Mouse (Mus musculus): Measurements from ENCODE around the gene Aurkaip1. TPM values are rescaled to one million over a fixed set of nuclear protein-coding genes. Genes with fewer than 3 reads are reported as not detected.

Aurkaip1 gene
- total RNA-seq, 2 experiments from 2014 or later, result 84.8 to 91.3 TPM

DNA sequence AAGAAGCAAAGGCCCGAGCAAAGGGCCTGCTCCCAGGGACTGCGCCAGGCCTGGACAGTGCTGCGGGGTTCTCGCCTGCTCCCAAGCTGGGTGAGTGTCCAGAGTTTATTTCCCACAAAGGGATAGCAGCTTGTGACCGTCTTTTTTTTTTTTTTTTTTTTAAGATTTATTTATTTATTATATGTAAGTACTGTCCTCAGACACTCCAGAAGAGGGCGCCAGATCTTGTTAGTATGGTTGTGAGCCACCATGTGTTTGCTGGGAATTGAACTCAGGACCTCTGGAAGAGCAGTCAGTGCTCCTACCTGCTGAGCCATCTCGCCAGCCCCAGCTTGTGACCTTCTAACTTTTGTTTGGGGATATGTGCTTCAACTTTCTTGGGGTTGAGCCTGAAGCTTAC is 10.0 kb upstream of the Aurkaip1 start:
- intact Hi-C loops (cut with DNase I), result no loop called here

DNA sequence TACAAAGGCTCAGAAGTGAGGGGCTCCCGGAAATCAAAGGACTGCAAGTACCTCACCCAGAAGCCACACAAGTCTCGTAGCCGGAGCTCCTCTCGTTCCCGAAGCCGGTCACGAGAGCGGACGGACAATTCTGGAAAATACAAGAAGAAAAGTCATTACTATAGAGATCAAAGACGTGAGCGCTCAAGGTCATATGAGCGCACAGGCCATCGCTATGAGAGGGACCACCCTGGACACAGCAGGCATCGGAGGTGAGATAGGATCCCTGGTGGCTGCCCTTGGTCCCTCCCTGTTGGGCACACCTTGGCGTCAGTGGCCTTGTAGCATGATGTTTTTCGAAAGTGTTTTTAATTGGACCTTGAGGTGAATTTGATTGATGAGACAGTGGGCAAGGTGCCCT is 7.6 kb upstream of the Aurkaip1 start:
- intact Hi-C loops (cut with DNase I), result no loop called here
- DNase-seq, result no peak

More for the DNA sequence above, 10.0 kb upstream of the Aurkaip1 start:
- DNase-seq, result peak in 1 of 2 experiments; percentile 53

DNA sequence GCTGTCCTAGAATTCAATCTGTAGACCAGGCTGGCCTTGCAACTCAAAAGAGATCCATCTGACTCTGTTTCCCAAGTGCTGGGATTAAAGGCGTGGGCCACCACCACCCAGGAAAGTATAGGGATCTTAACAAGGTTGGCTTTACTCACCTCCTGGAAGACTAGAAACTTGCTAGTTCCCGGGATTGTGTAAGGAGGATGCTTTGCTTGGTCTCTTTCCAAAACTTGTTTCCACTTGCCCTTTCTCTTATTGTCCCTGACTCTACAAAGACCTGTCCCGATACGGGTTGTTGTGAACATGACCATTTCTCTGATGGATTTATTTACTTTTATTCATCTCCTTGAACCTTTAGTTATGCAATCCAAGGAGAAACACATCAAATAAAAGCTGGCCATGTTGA is 1.2 kb upstream of the Aurkaip1 start:
- no peak for DNase-seq
- intact Hi-C loops (cut with DNase I), result loop anchor here (2.0 to 5.0 kb wide), 2 partner anchors 17 to 112 kb away; partner anchors contain the start of genes Ccnl2 and Ube2j2

DNA sequence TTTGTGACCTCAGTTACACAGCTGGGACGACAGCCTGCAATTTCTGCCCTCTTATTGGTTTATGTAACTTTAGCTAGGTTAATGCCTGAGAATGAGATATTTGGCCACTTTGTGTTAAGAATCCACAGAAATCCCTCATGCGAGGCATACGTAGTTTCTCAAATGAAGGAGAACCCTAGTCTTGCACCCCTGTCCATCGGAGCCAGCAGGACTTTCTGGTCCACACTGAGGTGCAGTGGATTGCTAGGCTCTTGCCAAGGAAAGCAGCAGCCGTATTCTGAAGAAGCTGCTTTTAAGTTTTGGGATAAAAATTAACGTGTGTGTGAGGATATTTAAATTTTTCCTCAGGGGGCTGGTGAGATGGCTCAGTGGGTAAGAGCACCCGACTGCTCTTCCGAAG is 476 bp upstream of the Aurkaip1 start:
- no peak for DNase-seq
- intact Hi-C loops (cut with DNase I), result loop anchor here (5.0 kb wide), 1 partner anchor 112 kb away; the partner anchor contains the start of gene Ube2j2

DNA sequence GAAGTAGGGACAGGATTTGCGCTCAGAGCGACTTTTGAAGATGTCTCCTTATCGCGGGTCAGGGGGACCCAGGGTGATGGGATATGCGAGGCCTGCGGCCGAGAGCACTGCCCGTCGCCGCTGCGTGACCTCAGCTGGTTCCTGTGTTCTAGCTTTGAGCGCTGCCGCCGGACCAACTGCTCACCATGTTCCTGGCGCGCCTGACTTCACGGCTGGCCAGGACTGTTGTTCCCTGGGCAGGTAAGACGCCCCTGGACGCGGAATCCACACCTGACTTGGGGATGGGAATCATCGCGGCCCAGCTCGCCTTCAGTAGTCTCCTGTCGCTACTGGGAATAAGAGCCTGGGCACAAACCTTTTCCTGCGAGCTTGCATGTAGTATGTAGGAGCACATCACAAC is 759 bp downstream of the Aurkaip1 start:
- DNase-seq, result no peak
- intact Hi-C loops (cut with DNase I), result loop anchor here (5.0 kb wide), 1 partner anchor 110 kb away; the partner anchor contains the start of gene Ube2j2

DNA sequence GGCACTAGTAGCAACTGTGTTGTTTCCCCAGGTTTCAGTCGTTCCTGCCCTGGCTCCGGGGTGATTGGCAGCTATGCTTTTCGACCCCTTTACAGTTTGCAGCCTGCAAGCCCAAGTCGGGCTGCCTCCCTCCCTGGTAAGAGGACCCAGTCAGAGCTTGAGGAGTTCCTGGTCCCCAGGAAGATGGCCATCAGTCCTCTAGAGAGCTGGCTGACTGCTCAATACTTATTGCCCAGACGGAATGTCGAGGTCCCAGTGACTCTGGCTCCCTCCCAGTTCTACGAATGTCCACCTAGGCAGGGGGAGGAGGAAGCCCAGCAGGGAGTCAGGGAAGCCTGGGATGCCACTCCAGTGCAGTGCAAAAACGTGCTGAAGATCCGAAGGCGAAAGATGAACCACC is 1.2 kb downstream of the Aurkaip1 start:
- no peak for DNase-seq
- intact Hi-C loops (cut with DNase I), result loop anchor here (5.0 kb wide), 1 partner anchor 110 kb away; the partner anchor contains the start of gene Ube2j2

DNA sequence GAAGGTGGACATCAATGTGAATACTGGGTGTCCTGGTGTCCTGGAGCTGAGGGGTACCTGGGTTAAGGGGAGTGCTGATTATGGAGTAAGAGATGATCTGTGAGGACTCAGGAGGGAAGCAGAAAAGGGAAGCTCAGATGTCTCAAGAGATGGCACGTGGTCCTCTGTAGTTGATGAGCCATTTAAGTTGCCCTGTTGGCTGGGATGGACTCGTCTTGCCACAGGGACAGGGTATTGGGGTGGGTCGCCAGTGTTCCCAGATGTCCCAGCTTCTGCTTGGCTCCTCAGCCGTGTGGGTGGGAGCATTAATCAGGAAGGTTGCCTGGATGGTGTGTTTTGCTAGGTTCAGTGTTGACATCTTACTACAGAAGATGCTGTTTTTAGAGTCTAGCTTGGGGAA is 2.2 kb downstream of the Aurkaip1 start:
- DNase-seq, result no peak
- intact Hi-C loops (cut with DNase I), result loop anchor here (5.0 kb wide), 1 partner anchor 109 kb away; the partner anchor contains the start of gene Ube2j2

DNA sequence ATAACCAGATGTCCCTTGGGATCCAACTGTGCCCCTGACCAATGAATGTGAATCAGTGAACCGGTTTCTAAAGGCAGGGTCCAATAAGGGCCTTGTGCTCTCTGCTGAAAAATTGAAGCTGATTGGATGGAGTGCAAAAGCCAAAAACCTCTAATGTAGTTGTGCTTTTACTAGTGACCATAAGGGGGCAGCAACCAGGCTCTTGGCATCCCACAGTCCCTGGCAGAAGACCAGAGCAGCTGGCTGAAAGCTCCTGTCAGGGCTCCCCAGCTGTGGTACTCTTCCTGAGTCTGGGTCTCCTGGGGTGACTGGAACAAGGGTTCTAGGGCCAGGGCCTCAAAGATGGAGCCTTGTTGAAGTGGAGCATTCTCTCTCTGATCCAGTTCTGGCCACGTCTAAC is 2.8 kb downstream of the Aurkaip1 start:
- DNase-seq, result peak; percentile 90 to 94
- intact Hi-C loops (cut with DNase I), result loop anchor here (5.0 kb wide), 1 partner anchor 108 kb away; the partner anchor contains the start of gene Ube2j2

DNA sequence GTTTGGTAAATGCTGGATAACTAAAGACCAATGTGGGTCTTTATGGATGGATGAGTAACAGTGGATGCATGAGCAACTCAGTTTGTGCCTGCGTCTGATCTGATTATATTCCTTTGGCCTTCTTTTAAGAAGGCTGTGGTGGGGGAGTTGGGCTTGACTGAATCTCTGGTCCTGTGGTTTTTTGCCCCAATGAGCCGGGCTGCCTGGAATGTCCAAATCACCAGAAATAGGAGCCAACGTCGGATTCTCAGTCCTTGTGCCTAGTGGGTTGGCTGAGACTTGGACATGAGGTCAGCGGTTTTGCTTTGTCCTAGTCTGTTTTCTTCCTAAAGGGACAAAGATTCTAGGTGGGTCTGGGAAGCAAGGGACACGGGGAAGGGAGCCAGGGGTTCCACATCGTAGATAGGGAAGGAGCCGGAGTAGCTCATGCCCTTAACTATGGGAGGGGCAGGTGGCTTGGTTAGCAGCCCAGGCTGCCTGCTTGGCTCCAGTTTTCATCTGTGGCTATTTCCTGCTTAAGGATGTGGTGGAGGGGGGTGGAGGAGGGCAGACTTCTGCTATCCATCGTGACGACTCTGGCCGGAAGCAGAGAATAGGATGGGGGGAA is 6.4 kb downstream of the Aurkaip1 start:
- peak; percentile 73 for DNase-seq
- intact Hi-C loops (cut with DNase I), result no loop called here

DNA sequence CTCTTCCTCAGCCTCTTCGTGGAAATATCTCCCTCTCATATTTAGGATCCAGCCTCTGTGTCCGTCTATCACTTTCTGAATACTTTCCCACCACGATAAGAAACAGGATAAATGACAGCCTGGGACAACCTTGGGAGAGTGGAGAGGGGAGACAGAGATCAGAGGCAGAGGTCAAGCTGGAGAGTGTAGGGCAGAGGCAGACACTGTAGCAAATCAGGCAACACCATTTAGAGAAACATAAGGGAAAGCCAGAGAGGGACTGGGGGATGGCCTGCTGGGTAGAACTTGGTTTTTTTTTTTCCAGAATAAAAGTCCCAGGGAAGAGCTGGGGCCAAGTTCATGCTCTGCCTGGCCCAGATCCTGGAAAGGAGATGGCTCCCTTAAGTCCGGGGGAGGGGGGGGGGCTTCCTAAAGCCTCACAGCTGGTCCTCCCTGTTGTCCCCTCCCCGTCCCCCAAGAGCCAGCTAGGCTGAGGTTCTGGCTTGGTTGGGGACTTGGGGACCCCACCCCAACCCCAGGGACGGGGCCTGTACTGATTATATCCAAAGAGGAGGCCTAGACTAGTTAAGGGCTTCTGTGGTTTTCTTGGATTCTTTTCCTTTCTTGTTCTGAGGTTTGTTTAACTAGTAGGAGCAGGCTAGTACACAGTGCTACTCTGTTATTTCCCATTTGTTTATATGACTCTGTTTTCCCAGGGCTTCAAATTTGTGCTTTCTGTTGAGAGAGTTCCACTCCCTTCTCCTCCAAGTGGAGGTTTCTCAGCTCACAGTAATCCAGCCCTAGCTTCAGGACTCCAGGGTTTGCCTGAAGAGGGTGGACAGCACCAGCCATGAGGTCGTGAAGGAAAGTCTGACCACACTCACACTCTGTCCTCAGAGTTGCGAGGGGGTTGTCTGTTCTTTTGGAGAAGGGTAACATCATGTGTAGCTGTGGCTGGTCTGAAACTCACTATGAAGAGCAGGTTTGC is 7.4 kb downstream of the Aurkaip1 start:
- intact Hi-C loops (cut with DNase I), result no loop called here
- peak; percentile 69 to 75 for DNase-seq

DNA sequence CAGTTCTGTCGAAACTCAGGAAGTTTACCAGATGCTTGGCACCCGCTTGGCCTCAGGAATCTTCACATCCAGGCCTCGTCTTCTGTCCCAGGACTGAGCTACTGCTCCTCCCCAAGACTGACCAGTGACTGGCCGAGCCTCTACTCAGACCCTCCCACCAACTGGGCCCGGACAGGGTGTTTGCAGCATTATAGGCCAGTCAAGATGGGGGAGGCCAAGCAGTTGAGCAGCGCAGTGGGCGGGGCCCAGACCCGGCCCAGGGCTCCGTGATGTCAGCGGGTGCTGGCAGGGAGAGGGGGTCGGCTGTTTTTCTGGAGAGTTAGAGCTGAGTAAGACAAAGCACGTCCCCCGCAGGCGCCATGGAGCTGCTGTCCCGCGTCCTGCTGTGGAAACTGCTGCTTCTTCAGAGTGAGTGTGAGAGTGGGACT is 8.4 kb downstream of the Aurkaip1 start, which contains the start of gene Mxra8:
Mxra8 (plus strand) TSS at position 198 of the 428 bp plus-strand sequence.
- peak; percentile 90 to 92 for DNase-seq
- intact Hi-C loops (cut with DNase I), result no loop called here

DNA sequence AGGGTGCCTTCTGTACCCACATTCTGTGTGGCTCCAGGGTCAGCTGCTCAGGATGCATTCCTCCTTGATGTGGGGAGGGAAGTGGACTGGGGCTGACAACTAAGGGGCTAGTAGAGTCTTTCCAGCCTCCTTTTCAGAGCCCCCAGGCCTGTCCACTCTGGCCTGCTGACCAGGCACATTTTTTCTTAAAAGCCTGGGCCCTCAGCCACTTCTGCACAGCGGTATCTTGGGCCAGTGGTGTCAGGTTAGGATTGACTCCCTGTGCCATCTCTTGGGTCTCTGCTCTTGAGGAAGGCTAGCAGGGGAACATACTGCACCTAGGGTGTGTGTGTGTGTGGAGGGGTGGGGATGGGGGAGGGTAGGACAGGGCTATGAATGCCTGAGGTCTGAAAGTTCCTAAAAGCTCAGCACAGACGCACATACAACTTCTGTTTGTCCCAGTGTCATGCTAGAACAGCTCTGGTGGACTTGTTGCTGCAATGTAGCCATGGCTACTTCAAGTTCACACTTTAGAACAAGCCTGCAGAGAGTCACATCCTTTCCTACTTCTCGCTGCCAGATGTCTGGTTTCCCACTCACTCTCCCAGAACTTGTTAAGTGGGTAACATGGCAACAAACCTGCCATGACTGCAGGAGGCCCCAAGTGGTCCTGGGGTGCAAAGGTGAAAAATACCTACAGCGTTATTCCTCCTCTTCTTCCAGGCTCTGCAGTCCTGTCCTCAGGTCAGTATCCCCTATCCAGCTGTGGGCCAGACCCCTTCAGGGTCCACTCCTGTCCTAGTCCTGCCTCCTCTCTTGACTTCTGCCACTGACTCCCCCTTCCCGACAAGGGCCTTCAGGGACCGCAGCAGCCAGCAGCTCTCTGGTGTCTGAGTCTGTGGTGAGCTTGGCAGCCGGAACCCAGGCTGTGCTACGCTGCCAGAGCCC is 9.3 kb downstream of the Aurkaip1 start:
- intact Hi-C loops (cut with DNase I), result no loop called here
- DNase-seq, result peak in 1 of 2 experiments; percentile 36

DNA sequence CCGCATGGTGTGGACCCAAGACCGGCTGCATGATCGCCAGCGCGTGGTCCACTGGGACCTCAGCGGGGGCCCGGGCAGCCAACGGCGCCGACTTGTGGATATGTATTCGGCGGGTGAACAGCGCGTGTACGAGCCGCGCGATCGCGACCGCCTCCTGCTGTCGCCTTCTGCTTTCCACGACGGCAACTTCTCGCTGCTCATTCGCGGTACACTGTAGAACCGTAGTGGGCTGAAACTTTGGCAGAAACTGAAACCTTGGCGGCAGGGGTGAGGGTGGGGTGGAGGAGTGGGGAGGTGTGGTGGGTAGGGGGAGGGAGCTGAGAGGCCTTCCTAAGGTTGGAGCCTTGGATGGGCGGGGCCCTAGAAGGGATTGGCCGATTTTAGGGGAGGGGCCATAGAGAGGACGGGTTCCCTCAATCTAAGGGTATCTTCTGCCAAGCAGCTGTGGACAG is 10.0 kb downstream of the Aurkaip1 start:
- intact Hi-C loops (cut with DNase I), result no loop called here
- DNase-seq, result peak; percentile 67 to 75

DNA sequence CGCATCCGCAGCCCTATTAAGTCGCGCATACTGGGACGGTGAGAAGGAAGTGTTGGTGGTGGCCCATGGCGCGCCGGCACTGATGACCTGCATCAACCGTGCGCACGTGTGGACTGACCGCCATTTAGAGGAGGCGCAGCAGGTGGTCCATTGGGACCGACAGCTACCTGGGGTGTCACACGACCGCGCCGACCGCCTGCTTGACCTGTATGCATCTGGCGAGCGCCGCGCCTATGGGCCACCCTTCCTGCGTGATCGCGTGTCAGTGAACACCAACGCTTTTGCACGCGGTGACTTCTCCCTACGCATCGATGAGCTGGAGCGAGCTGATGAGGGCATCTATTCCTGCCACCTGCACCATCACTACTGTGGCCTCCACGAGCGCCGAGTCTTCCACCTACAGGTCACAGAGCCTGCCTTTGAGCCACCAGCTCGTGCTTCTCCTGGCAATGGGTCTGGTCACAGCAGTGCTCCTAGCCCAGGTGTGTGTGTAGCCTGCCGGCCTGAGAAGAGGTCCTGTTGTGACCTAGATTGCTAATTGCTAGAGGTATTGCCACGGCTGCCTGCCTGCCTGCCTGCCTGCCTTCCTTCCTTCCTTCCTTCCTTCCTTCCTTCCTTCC is 10.7 kb downstream of the Aurkaip1 start:
- intact Hi-C loops (cut with DNase I), result no loop called here

DNA sequence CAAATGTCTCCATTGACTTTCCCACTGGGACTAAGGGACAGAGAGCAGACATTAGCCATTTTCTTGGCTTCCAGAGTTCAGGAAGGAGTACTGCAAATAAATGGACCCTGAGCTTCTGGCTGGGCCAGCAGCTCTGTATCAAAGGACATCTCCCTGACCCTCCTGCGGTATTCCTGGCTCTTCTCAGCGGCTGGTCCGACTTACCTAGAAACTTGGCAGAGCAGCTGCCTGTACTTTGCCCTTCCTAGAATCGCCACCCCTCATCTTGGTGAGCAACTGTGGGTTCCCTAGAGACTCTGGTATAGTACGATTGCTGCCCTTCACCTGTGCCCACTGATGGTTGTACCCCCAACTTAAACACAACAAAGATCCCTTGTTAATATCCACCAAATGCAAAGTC is 12.2 kb downstream of the Aurkaip1 start:
- intact Hi-C loops (cut with DNase I), result no loop called here
- DNase-seq, result no peak

More for the DNA sequence above, 10.7 kb downstream of the Aurkaip1 start:
- no peak for DNase-seq

DNA sequence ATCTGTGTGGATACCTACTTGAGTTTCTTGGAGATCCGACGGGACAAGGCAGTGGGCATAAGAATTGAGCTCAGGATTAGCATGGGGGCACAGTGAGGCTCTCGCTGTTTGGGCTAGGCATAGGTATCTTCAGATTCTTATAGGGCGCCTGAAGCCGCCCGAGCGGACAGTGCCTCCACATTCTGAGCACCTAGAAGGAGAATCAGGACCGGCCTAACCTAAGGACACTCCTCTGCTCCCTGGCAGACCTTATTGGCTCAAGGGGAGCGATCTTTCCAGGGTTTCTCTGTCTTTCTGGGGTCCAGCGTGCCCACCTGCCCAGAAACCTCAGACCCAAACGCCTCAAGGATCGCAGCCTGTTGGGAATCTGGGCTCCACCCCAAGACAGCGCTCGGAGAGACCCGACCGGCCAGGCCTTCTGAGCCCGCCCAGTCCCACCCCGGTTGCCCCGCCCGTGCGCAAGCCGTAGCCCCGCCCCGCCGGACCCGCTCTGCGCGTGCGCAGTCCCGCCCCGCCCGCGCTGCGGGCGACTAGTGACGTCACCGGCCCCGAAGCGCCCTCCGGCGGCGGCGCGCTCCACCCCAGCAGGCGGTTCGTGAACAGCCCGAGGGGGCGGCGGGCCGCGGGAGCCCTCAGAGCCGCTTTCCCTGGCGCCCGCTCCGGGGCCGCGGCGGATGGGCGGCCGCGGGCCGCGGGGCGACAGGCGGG is 16.0 kb downstream of the Aurkaip1 start, which contains the start of gene Dvl1:
Dvl1 (plus strand) TSS at position 532 of the 708 bp plus-strand sequence.
- DNase-seq, result peak; percentile 96 to 97
- intact Hi-C loops (cut with DNase I), result no loop called here

DNA sequence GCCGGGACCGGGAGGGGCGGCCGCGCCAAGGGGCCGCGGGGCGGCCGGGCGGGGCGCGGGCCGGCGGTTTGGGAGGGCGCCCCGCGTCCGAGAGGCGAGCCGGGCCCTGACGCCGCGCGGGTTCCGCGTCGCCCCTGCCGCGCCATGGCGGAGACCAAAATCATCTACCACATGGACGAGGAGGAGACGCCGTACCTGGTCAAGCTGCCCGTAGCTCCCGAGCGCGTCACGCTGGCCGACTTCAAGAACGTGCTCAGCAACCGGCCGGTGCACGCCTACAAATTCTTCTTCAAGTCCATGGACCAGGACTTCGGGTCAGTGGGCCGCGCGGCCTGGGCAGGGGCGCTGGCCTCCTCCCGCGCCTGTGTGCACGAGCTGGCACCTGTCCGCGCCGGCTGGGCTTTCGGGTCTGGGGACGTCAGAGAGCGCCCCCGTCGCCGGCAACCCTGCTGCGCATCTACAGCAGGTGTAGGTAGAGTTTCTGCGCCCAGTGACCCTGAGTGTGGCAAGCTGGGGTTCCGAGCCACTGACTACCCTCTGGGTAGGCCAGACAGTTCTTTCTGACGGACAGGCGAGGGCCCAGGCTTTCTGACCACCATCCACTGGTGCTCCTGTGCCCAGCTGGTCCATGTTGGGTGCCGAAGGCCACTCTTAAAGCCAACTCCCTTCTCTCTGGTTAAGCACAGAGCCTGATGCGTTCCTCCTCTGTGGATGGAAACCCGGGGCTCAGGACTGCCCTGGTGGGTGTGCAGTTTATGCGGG is 16.7 kb downstream of the Aurkaip1 start:
- intact Hi-C loops (cut with DNase I), result no loop called here
- peak in 1 of 2 experiments; percentile 53 for DNase-seq

DNA sequence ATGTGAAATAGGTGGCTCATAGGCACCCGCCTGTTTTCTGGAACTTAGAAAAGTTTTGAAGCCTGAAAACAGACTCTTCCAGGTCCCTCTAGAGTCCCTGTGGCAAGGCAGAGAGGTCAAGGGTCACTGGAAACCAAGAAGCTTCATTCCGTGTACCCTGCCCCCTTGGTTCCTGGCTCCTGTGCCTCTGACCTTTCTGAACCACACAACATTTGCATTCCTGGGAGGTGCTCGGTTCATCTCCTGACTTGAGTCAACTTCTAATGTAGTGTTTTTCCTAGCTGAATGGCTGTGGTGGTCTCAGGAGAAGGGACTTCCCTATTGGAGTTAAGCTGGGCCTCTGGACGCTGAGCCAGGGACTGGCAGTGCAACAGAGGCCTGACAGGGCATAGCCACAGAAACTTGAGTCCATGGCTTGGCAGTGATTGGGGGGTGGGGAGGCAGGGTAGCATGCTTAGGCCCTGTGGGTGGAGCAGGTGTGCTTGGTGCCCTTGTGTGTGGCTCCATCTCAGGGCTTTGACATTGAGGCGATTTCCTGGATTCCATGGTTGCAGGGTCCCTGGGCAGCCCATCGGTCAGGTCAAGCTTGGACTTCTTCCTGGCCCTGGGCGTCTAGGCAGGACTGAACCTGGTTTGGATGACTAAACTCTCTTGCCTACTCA is 17.5 kb downstream of the Aurkaip1 start:
- intact Hi-C loops (cut with DNase I), result no loop called here
- no peak for DNase-seq

Measured in heart, postnatal 10 days (tissue).